Mouse (Mus musculus): ENCODE results near the gene Psapl1.
"Not testable (repeated sequence)": the region's sequence is repeated elsewhere in the genome, so short reads cannot be mapped to it uniquely, and the experiment has no call there.

GRCm38 (mm10) chr5:36237526-36237925 lies 33.7 kb downstream of the Psapl1 start:
- TF ChIP-seq CTCF (IDR thresholded peaks at IDR 0.05; ENCODE audit: extremely low read depth, insufficient read length, insufficient replicate concordance, low read depth, low read length); POLR2A (IDR thresholded peaks at IDR 0.05; ENCODE audit: low read depth, low read length): not testable (repeated sequence)

Measured in small intestine, adult 2 months (tissue).